Mouse (Mus musculus) CH12.LX (cell line): ENCODE measurements around the gene Hist1h4h. TPM values are rescaled to one million over a fixed set of nuclear protein-coding genes. Genes with fewer than 3 reads are reported as not detected.

Experiments
- DNase-seq: peaks from one replicate; pipeline ENCODE4 v3.0.0-alpha.2; 2013; ENCODE audit errors: extremely low read depth
- H3K27ac ChIP-seq: 2 replicates; pipeline ENCODE4 v1.5.1; 2012; ENCODE audit warnings: low read depth, mild to moderate bottlenecking, control low read depth, moderate library complexity; ENCODE audit not compliant: insufficient read depth
- H3K27me3 ChIP-seq: replicated peaks from 2 replicates; pipeline ENCODE3; 2012; ENCODE audit warnings: inconsistent platforms
- H3K36me3 ChIP-seq, 2 experiments: replicated peaks in 1 of 2; 2 replicates each; pipeline versions ENCODE3 to v1.6.1; 2012; ENCODE audit warnings: inconsistent platforms in 1 of 2, low read length in 1 of 2, mild to moderate bottlenecking in 1 of 2, mixed read lengths in 1 of 2, moderate library complexity in 1 of 2; ENCODE audit not compliant: control insufficient read depth in 1 of 2, insufficient read depth in 1 of 2
- H3K4me1 ChIP-seq, 2 experiments: 2 replicates each; pipeline ENCODE4 v1.6.1; 2012; ENCODE audit warnings: inconsistent platforms in 1 of 2, moderate library complexity in 1 of 2; ENCODE audit not compliant: insufficient read depth in 2 of 2, control insufficient read depth in 1 of 2
- H3K4me2 ChIP-seq: 2 replicates; pipeline ENCODE4 v1.6.1; 2012; ENCODE audit warnings: low read depth, mild to moderate bottlenecking, control low read depth; ENCODE audit not compliant: poor library complexity, insufficient read depth, severe bottlenecking
- H3K4me3 ChIP-seq, 3 experiments: fragments of 150-350 bp in 1 of 3; sonication (generic) in 1 of 3; replicated peaks in 1 of 3; 2 replicates each; pipeline versions ENCODE3 to v1.5.1; 2011 to 2012; ENCODE audit warnings: low read depth in 2 of 3, low read length in 2 of 3, mild to moderate bottlenecking in 2 of 3, moderate library complexity in 2 of 3, control low read depth in 1 of 3, improper control_type of control experiment in 1 of 3, inconsistent platforms in 1 of 3, mixed read lengths in 1 of 3; ENCODE audit not compliant: poor library complexity in 1 of 3
- H3K79me2 ChIP-seq: replicated peaks from 2 replicates; pipeline ENCODE4 v1.6.1; 2012; ENCODE audit warnings: mild to moderate bottlenecking, moderate library complexity; ENCODE audit not compliant: control insufficient read depth, poor library complexity, insufficient read depth, severe bottlenecking; ENCODE audit errors: extremely low read depth
- H3K9ac ChIP-seq: 2 replicates; pipeline ENCODE4 v1.6.1; 2012; ENCODE audit warnings: low read depth, mild to moderate bottlenecking, control low read depth, moderate library complexity; ENCODE audit not compliant: insufficient read depth
- H3K9me3 ChIP-seq: replicated peaks from 2 replicates; pipeline ENCODE3; 2012; ENCODE audit warnings: low read length, inconsistent platforms, mixed read lengths
- BHLHE40 ChIP-seq: IDR thresholded peaks from 2 replicates; pipeline ENCODE4 v1.6.1; 2011; ENCODE audit warnings: mild to moderate bottlenecking, low read depth, low read length, improper control_type of control experiment
- CTCF ChIP-seq, 2 experiments: IDR thresholded peaks in 1 of 2; conservative IDR thresholded peaks in 1 of 2; 2 replicates each; pipeline ENCODE4 v1.5.1; 2011 to 2012; ENCODE audit warnings: low read depth in 2 of 2, low read length in 2 of 2, improper control_type of control experiment in 1 of 2, inconsistent platforms in 1 of 2, mild to moderate bottlenecking in 1 of 2, moderate library complexity in 1 of 2
- E2F4 ChIP-seq: IDR thresholded peaks from 2 replicates; pipeline ENCODE4 v1.6.1; 2011; ENCODE audit warnings: low read depth, low read length, improper control_type of control experiment; ENCODE audit not compliant: insufficient replicate concordance
- IRF4 ChIP-seq: IDR thresholded peaks from 2 replicates; pipeline ENCODE4 v1.6.1; 2014; ENCODE audit warnings: low read depth, mild to moderate bottlenecking, inconsistent platforms, low read length, improper control_type of control experiment
- JUN ChIP-seq: IDR thresholded peaks from 2 replicates; pipeline ENCODE4 v1.6.1; 2011; ENCODE audit warnings: low read depth, mild to moderate bottlenecking, low read length, improper control_type of control experiment, moderate library complexity; ENCODE audit not compliant: insufficient read depth
- MAFK ChIP-seq: IDR thresholded peaks from 2 replicates; pipeline ENCODE4 v1.6.1; 2011; ENCODE audit warnings: low read length, improper control_type of control experiment; ENCODE audit not compliant: insufficient replicate concordance
- MEF2A ChIP-seq: IDR thresholded peaks from 2 replicates; pipeline ENCODE4 v1.6.1; 2014; ENCODE audit warnings: low read depth, mild to moderate bottlenecking, inconsistent platforms, low read length, improper control_type of control experiment, borderline replicate concordance
- MYC ChIP-seq: IDR thresholded peaks from 2 replicates; pipeline ENCODE4 v1.6.1; 2011; ENCODE audit warnings: low read depth, mild to moderate bottlenecking, improper control_type of control experiment, low read length
- NELFE ChIP-seq: IDR thresholded peaks from 2 replicates; pipeline ENCODE4 v1.6.1; 2011; ENCODE audit warnings: low read depth, low read length, improper control_type of control experiment
- POLR2AphosphoS2 ChIP-seq: IDR thresholded peaks from 2 replicates; pipeline ENCODE4 v1.6.1; 2011; ENCODE audit warnings: low read depth, low read length, improper control_type of control experiment
- RAD21 ChIP-seq: IDR thresholded peaks from 2 replicates; pipeline ENCODE4 v1.6.1; 2011; ENCODE audit warnings: low read depth, mild to moderate bottlenecking, low read length, improper control_type of control experiment, moderate library complexity
- SMC3 ChIP-seq: IDR thresholded peaks from 2 replicates; pipeline ENCODE4 v1.6.1; 2011; ENCODE audit warnings: low read depth, low read length, improper control_type of control experiment
- UBTF ChIP-seq: IDR thresholded peaks from 2 replicates; pipeline ENCODE4 v1.6.1; 2012; ENCODE audit warnings: low read depth, mild to moderate bottlenecking, inconsistent platforms, low read length, improper control_type of control experiment, moderate library complexity
- USF1 ChIP-seq: IDR thresholded peaks from 2 replicates; pipeline ENCODE4 v1.6.1; 2014; ENCODE audit warnings: low read depth, mild to moderate bottlenecking, inconsistent platforms, low read length, improper control_type of control experiment
- ZC3H11A ChIP-seq: IDR thresholded peaks from 2 replicates; pipeline ENCODE4 v1.6.1; 2012; ENCODE audit warnings: low read depth, mild to moderate bottlenecking, inconsistent platforms, low read length, improper control_type of control experiment
- ZKSCAN1 ChIP-seq: IDR thresholded peaks from 2 replicates; pipeline ENCODE4 v1.6.1; 2012; ENCODE audit warnings: low read depth, inconsistent platforms, low read length, improper control_type of control experiment, borderline replicate concordance
- ZNF384 ChIP-seq: IDR thresholded peaks from 2 replicates; pipeline ENCODE4 v1.6.1; 2012; ENCODE audit warnings: low read depth, low read length, improper control_type of control experiment, inconsistent platforms
- dilution Hi-C: fragments of 300-500 bp; cut with MboI; formaldehyde crosslinking; loops from 2 replicates; pipeline ENCODE4 v1.14.3; 2020; ENCODE audit warnings: low sequenced_read_pairs; ENCODE audit not compliant: extremely low pct_unique_long_range_greater_than_20kb, extremely low pct_ligation_motif_present
- in situ Hi-C: fragments of 300-500 bp; cut with MboI; formaldehyde crosslinking; loops from 3 replicates; pipeline ENCODE4 v1.14.3; 2019; ENCODE audit warnings: low sequenced_read_pairs, low pct_ligation_motif_present, low pct_unique_long_range_greater_than_20kb, mixed read lengths
- polyA plus RNA-seq: library from polyadenylated mRNA; unstranded; fragments of >175 nt; gene quantifications from 2 replicates; pipeline ENCODE4 v1.2.1, GENCODE M21; 2012; ENCODE audit warnings: low read depth; ENCODE audit not compliant: insufficient read length
- total RNA-seq, 2 experiments: library from RNA; depleted of rRNA; stranded (reverse); fragments of 300-350 nt in 1 of 2; fragments of >200 nt in 1 of 2; gene quantifications; 2 replicates each; pipeline ENCODE4 v1.2.3; 2012 to 2014

The Hist1h4h gene
- total and polyA plus RNA-seq, 3 experiments: 5.5 to 4,957 (median 19.4) TPM

GRCm38 (mm10) chr13:23510127-23510526, 20.7 kb upstream of the Hist1h4h start:
- H3K79me2 ChIP-seq: no peaks in the 10 kb centered on the region
- H3K4me2 ChIP-seq: peak overlapping the region; percentile 23
- no peak overlapping the region for H3K27ac ChIP-seq
- dilution Hi-C loops (no loop called here), in situ Hi-C loops (loop anchor here (25.0 kb wide), 1 partner anchor 1573 kb away; the partner anchor contains the start of gene Zfp184)
- TF ChIP-seq IRF4: no peak
- no peak for TF ChIP-seq MYC
- H3K9ac ChIP-seq: no peak overlapping the region
- no peaks in the 10 kb centered on the region for H3K27me3 ChIP-seq
- no peak for DNase-seq
- H3K36me3 ChIP-seq: no peaks in the 10 kb centered on the region
- no peaks in the 10 kb centered on the region for H3K9me3 ChIP-seq
- peaks cover 9 to 37% of the 10 kb centered on the region in 2 experiments; a peak in 3 of 4 replicates for H3K4me1 ChIP-seq
- peak overlapping the region in 1 of 3 experiments; percentile 3 for H3K4me3 ChIP-seq

GRCm38 (mm10) chr13:23513517-23513916, 17.3 kb upstream of the Hist1h4h start:
- in situ Hi-C loops: loop anchor here (25.0 kb wide), 1 partner anchor 1576 kb away; the partner anchor contains the start of gene Zfp184

GRCm38 (mm10) chr13:23515281-23515680, 15.6 kb upstream of the Hist1h4h start:
- no peaks in the 10 kb centered on the region for H3K27me3 ChIP-seq
- in situ Hi-C loops: loop anchor here (25.0 kb wide), 1 partner anchor 1578 kb away; the partner anchor contains the start of gene Zfp184
- TF ChIP-seq POLR2AphosphoS2 (no peak), ZNF384 (no peak), MEF2A (no peak), BHLHE40 (no peak), USF1 (no peak), E2F4 (no peak), CTCF (conservative IDR thresholded peaks at IDR 0.05 in 1 of 2, IDR thresholded peaks at IDR 0.05 in 1 of 2; ENCODE audit: low read depth in 2 of 2, low read length in 2 of 2) (no peak), ZC3H11A (no peak), RAD21 (no peak), MAFK (no peak), UBTF (no peak), ZKSCAN1 (no peak), JUN (no peak), SMC3 (no peak)
- H3K9me3 ChIP-seq: no peaks in the 10 kb centered on the region
- H3K4me2 ChIP-seq: no peak overlapping the region
- H3K4me3 ChIP-seq: no peak overlapping the region
- H3K9ac ChIP-seq: no peak overlapping the region
- H3K4me1 ChIP-seq: peaks cover 7 to 25% of the 10 kb centered on the region in 2 experiments; a peak in 3 of 4 replicates
- no peaks in the 10 kb centered on the region for H3K79me2 ChIP-seq
- H3K27ac ChIP-seq: no peak overlapping the region
- dilution Hi-C loops: no loop called here
- DNase-seq: no peak
- H3K36me3 ChIP-seq: no peaks in the 10 kb centered on the region

More at GRCm38 (mm10) chr13:23513517-23513916, 17.3 kb upstream of the Hist1h4h start:
- Histone ChIP-seq H3K4me3 (no peak overlapping the region), H3K27me3 (no peaks in the 10 kb centered on the region), H3K36me3 (no peaks in the 10 kb centered on the region), H3K4me2 (no peak overlapping the region), H3K27ac (no peak overlapping the region), H3K9me3 (no peaks in the 10 kb centered on the region), H3K9ac (no peak overlapping the region), H3K4me1 (peaks cover 7 to 33% of the 10 kb centered on the region in 2 experiments; a peak in 3 of 4 replicates), H3K79me2 (no peaks in the 10 kb centered on the region)
- dilution Hi-C loops: no loop called here
- DNase-seq: no peak
- TF ChIP-seq NELFE: no peak
